Mouse (Mus musculus) intestine, embryonic 16.5 days (tissue): ENCODE results near the gene Bend5. TPM values are rescaled to one million over a fixed set of nuclear protein-coding genes. Genes with fewer than 3 reads are reported as not detected.
A peak's percentile ranks its signal among the peaks of the same experiment; 100 is the strongest.

Experiments used
- ATAC-seq: fragments of 200-750 bp; cut with Nextera tagmentation; 2 replicates; pipeline ENCODE4 v1.8.0; 2017; ENCODE audit warnings: moderate TSS enrichment, moderate library complexity
- H3K27ac ChIP-seq: fragments of 300-500 bp; sonication (generic); 2 replicates; pipeline ENCODE4 v1.5.1; 2014; ENCODE audit warnings: mild to moderate bottlenecking, low read length
- H3K27me3 ChIP-seq: fragments of 300-500 bp; sonication (generic); replicated peaks from 2 replicates; pipeline ENCODE4 v1.6.1; 2014; ENCODE audit warnings: low read length, control low read depth, mixed read lengths; ENCODE audit not compliant: control insufficient read depth, insufficient read depth
- H3K36me3 ChIP-seq: fragments of 300-500 bp; sonication (generic); 2 replicates; pipeline ENCODE4 v1.6.1; 2014; ENCODE audit warnings: low read length, control low read depth; ENCODE audit not compliant: control insufficient read depth, insufficient read depth
- H3K4me1 ChIP-seq: fragments of 300-500 bp; sonication (generic); 2 replicates; pipeline ENCODE4 v1.6.1; 2014; ENCODE audit warnings: low read length, control low read depth, mixed read lengths; ENCODE audit not compliant: control insufficient read depth, insufficient read depth
- H3K4me2 ChIP-seq: fragments of 300-500 bp; sonication (generic); 2 replicates; pipeline ENCODE4 v1.6.1; 2014; ENCODE audit warnings: low read depth, low read length, control low read depth
- H3K4me3 ChIP-seq: fragments of 300-500 bp; sonication (generic); 2 replicates; pipeline ENCODE4 v1.5.1; 2014; ENCODE audit warnings: mild to moderate bottlenecking, low read length
- H3K9ac ChIP-seq: fragments of 300-500 bp; sonication (generic); 2 replicates; pipeline ENCODE4 v1.6.1; 2014; ENCODE audit warnings: low read depth, low read length
- H3K9me3 ChIP-seq: fragments of 300-500 bp; sonication (generic); 2 replicates; pipeline ENCODE4 v1.6.1; 2016; ENCODE audit warnings: low read length, control low read depth; ENCODE audit not compliant: control insufficient read depth
- WGBS: fragments of 180-500 bp; shearing (Covaris S2); extraction: QIAGEN DNeasy Blood & Tissue Kit; methylation state at CpG from one replicate; pipeline ENCODE4 v1.1.7; 2014; 5-methylcytosine and 5-hydroxymethylcytosine counted together
- polyA plus RNA-seq: library from polyadenylated mRNA; unstranded; fragments of >200 nt; fragmentation: Nextera tagmentation; extraction: Ambion mirVana; gene quantifications from 2 replicates; pipeline ENCODE4 v1.2.1, GENCODE M21; 2015

Gene Bend5
- polyA plus RNA-seq, 1 experiment from 2014 or later = 29.5 TPM

GRCm38 (mm10) chr4:111414399-111414798, 407 bp upstream of the Bend5 start:
- Histone ChIP-seq H3K9ac (peak overlapping the region; percentile 97), H3K9me3 (no peaks in the 10 kb centered on the region), H3K4me3 (peak overlapping the region; percentile 82), H3K27me3 (no peaks in the 10 kb centered on the region), H3K4me2 (peak overlapping the region; percentile 55), H3K27ac (peak overlapping the region; percentile 85; the same call in 1 of the 2 replicates), H3K4me1 (peaks cover 12% of the 10 kb centered on the region), H3K36me3 (no peaks in the 10 kb centered on the region)
- peak; percentile 26; the same call in 1 of the 2 replicates for ATAC-seq
- WGBS = under 1% methylated on average over 6 of the region's 6 CpGs

- 56% methylated on average over 3 of the region's 3 CpGs for WGBS
- Histone ChIP-seq H3K27ac (0 out of 2 replicates have a peak overlapping the region, but pooled peaks have one; percentile 85), H3K4me3 (peak overlapping the region; percentile 82), H3K27me3 (no peaks in the 10 kb centered on the region), H3K4me2 (peak overlapping the region; percentile 55), H3K9me3 (no peaks in the 10 kb centered on the region), H3K4me1 (peaks cover 12% of the 10 kb centered on the region), H3K36me3 (no peaks in the 10 kb centered on the region), H3K9ac (peak overlapping the region; percentile 97)
- ATAC-seq = no peak
Observed at GRCm38 (mm10) chr4:111416126-111416525, 1.3 kb downstream of the Bend5 start.

- Histone ChIP-seq H3K4me2 (peak overlapping the region; percentile 55), H3K9ac (no peak overlapping the region), H3K27me3 (no peaks in the 10 kb centered on the region), H3K4me1 (peaks cover 12% of the 10 kb centered on the region), H3K9me3 (no peaks in the 10 kb centered on the region), H3K27ac (no peak overlapping the region), H3K36me3 (no peaks in the 10 kb centered on the region), H3K4me3 (peak overlapping the region; percentile 82; the same call in 1 of the 2 replicates)
- 90% methylated on average over 3 of the region's 3 CpGs for WGBS
- ATAC-seq = no peak
Observed at GRCm38 (mm10) chr4:111416551-111416950, 1.7 kb downstream of the Bend5 start.

- Histone ChIP-seq H3K36me3 (no peaks in the 10 kb centered on the region), H3K4me2 (no peak overlapping the region), H3K9me3 (no peaks in the 10 kb centered on the region), H3K27me3 (no peaks in the 10 kb centered on the region), H3K4me1 (peaks cover 12% of the 10 kb centered on the region), H3K4me3 (no peak overlapping the region), H3K9ac (no peak overlapping the region), H3K27ac (no peak overlapping the region)
- ATAC-seq = no peak
- 88% methylated on average over 5 of the region's 5 CpGs for WGBS
Observed at GRCm38 (mm10) chr4:111417716-111418115, 2.9 kb downstream of the Bend5 start.

GRCm38 (mm10) chr4:111419476-111419875, 4.7 kb downstream of the Bend5 start:
- Histone ChIP-seq H3K27ac (peak overlapping the region; percentile 25; the same call in 1 of the 2 replicates), H3K36me3 (no peaks in the 10 kb centered on the region), H3K9me3 (no peaks in the 10 kb centered on the region), H3K27me3 (no peaks in the 10 kb centered on the region), H3K4me1 (peaks cover 12% of the 10 kb centered on the region), H3K4me3 (no peak overlapping the region), H3K9ac (no peak overlapping the region), H3K4me2 (0 out of 2 replicates have a peak overlapping the region, but pooled peaks have one; percentile 4)
- peak; percentile 32; the same call in 1 of the 2 replicates for ATAC-seq
- 69% methylated on average over 1 of the region's 1 CpGs for WGBS

- H3K9me3 ChIP-seq = no peaks in the 10 kb centered on the region
- no peak overlapping the region for H3K27ac ChIP-seq
- H3K4me1 ChIP-seq = peaks cover 12% of the 10 kb centered on the region
- no peaks in the 10 kb centered on the region for H3K36me3 ChIP-seq
- H3K9ac ChIP-seq = no peak overlapping the region
- H3K4me2 ChIP-seq = no peak overlapping the region
- H3K27me3 ChIP-seq = no peaks in the 10 kb centered on the region
- no peak overlapping the region for H3K4me3 ChIP-seq
- WGBS = 80% methylated on average over 3 of the region's 3 CpGs
- no peak for ATAC-seq
Observed at GRCm38 (mm10) chr4:111420031-111420430, 5.2 kb downstream of the Bend5 start.

GRCm38 (mm10) chr4:111420955-111421354, 6.1 kb downstream of the Bend5 start:
- H3K4me3 ChIP-seq = no peak overlapping the region
- H3K4me1 ChIP-seq = peaks cover 9% of the 10 kb centered on the region
- WGBS = 81% methylated on average over 4 of the region's 4 CpGs
- H3K9ac ChIP-seq = no peak overlapping the region
- H3K27me3 ChIP-seq = no peaks in the 10 kb centered on the region
- no peaks in the 10 kb centered on the region for H3K36me3 ChIP-seq
- no peak overlapping the region for H3K4me2 ChIP-seq
- H3K27ac ChIP-seq = no peak overlapping the region
- peak; percentile 54 for ATAC-seq
- H3K9me3 ChIP-seq = no peaks in the 10 kb centered on the region

GRCm38 (mm10) chr4:111421785-111422184, 7.0 kb downstream of the Bend5 start:
- Histone ChIP-seq H3K4me1 (peaks cover 2% of the 10 kb centered on the region; the same call in 1 of the 2 replicates), H3K27me3 (no peaks in the 10 kb centered on the region), H3K9ac (no peak overlapping the region), H3K36me3 (no peaks in the 10 kb centered on the region), H3K4me2 (no peak overlapping the region), H3K9me3 (no peaks in the 10 kb centered on the region), H3K4me3 (no peak overlapping the region), H3K27ac (peak overlapping the region; percentile 0; the same call in 1 of the 2 replicates)
- ATAC-seq = no peak
- WGBS = 80% methylated on average over 6 of the region's 6 CpGs

GRCm38 (mm10) chr4:111424371-111424950, 9.7 kb downstream of the Bend5 start:
- Histone ChIP-seq H3K9me3 (no peaks in the 10 kb centered on the region), H3K4me2 (no peak overlapping the region), H3K36me3 (no peaks in the 10 kb centered on the region), H3K9ac (no peak overlapping the region), H3K27me3 (no peaks in the 10 kb centered on the region), H3K4me3 (no peak overlapping the region), H3K4me1 (no peaks in the 10 kb centered on the region), H3K27ac (no peak overlapping the region)
- 95% methylated on average over 1 of the region's 1 CpGs for WGBS
- no peak for ATAC-seq
